Mouse (Mus musculus): Measurements from ENCODE around the gene Cxcr5. TPM values are rescaled to one million over a fixed set of nuclear protein-coding genes. Genes with fewer than 3 reads are reported as not detected.

Gene Cxcr5
- polyA plus RNA-seq, 1 experiment from 2014 or later: 0.48 TPM

GRCm38 (mm10) chr9:44602766-44603165 is 41.1 kb upstream of the Cxcr5 start:
- Histone ChIP-seq H3K4me2 (replicated peaks; ENCODE audit: low read depth, low read length) (peak overlapping the region; percentile 56), H3K27ac (ENCODE audit: low read depth, low read length) (no peak overlapping the region), H3K4me1 (replicated peaks; ENCODE audit: control insufficient read depth, insufficient read depth, low read length) (peaks cover 10% of the 10 kb centered on the region), H3K4me3 (ENCODE audit: low read depth, low read length) (peak overlapping the region; percentile 99), H3K36me3 (ENCODE audit: control insufficient read depth, insufficient read depth, low read length) (no peaks in the 10 kb centered on the region), H3K9me3 (ENCODE audit: control insufficient read depth, low read length) (no peaks in the 10 kb centered on the region), H3K27me3 (ENCODE audit: control insufficient read depth, insufficient read depth, low read length) (no peaks in the 10 kb centered on the region), H3K9ac (ENCODE audit: low read depth, low read length) (no peak overlapping the region)
- ATAC-seq (ENCODE audit: low FRiP score): no peak
- 67% methylated on average over 6 of the region's 6 CpGs for WGBS
- no peak for DNase-seq (ENCODE audit: low spot score)

GRCm38 (mm10) chr9:44600801-44601200 is 39.1 kb upstream of the Cxcr5 start:
- WGBS: 82% methylated on average over 6 of the region's 6 CpGs
- ATAC-seq (ENCODE audit: low FRiP score): no peak

DNA sequence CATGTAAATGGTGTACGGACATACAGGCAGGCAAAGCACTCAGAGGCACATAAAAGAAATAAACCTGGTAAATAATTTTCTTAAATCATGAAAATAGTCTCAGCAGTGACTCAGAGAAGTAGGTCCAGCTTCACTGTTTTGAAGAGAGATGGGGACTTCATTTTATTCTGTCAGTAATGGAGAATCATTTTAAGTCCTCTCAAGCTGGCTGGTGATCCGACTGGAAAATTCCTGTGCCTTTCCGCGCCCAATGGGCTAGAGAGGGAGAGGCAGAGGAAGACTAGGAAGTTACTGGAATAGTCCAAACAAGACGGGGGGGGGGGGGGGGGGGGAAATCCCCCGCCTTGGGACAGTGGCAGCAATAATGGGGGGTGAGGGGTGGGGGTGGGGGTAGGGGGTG is 37.9 kb upstream of the Cxcr5 start:
- H3K9me3 ChIP-seq (ENCODE audit: control insufficient read depth, low read length): no peaks in the 10 kb centered on the region
- H3K27me3 ChIP-seq (ENCODE audit: control insufficient read depth, insufficient read depth, low read length): no peaks in the 10 kb centered on the region
- ATAC-seq (ENCODE audit: low FRiP score): no peak
- WGBS: 30% methylated on average over 4 of the region's 6 CpGs
- peaks cover 10% of the 10 kb centered on the region for H3K4me1 ChIP-seq (replicated peaks; ENCODE audit: control insufficient read depth, insufficient read depth, low read length)
- no peaks in the 10 kb centered on the region for H3K36me3 ChIP-seq (ENCODE audit: control insufficient read depth, insufficient read depth, low read length)
- H3K4me3 ChIP-seq (ENCODE audit: low read depth, low read length): no peak overlapping the region
- DNase-seq (ENCODE audit: low spot score): no peak
- no peak overlapping the region for H3K27ac ChIP-seq (ENCODE audit: low read depth, low read length)
- no peak overlapping the region for H3K9ac ChIP-seq (ENCODE audit: low read depth, low read length)
- H3K4me2 ChIP-seq (replicated peaks; ENCODE audit: low read depth, low read length): no peak overlapping the region; the same call in 1 of the 2 replicates

More at GRCm38 (mm10) chr9:44600801-44601200, 39.1 kb upstream of the Cxcr5 start:
- H3K27ac ChIP-seq (ENCODE audit: low read depth, low read length): no peak overlapping the region
- no peaks in the 10 kb centered on the region for H3K9me3 ChIP-seq (ENCODE audit: control insufficient read depth, low read length)
- no peaks in the 10 kb centered on the region for H3K27me3 ChIP-seq (ENCODE audit: control insufficient read depth, insufficient read depth, low read length)
- no peak overlapping the region for H3K4me3 ChIP-seq (ENCODE audit: low read depth, low read length)
- H3K4me2 ChIP-seq (replicated peaks; ENCODE audit: low read depth, low read length): no peak overlapping the region
- no peak for DNase-seq (ENCODE audit: low spot score)
- no peak overlapping the region for H3K9ac ChIP-seq (ENCODE audit: low read depth, low read length)
- H3K4me1 ChIP-seq (replicated peaks; ENCODE audit: control insufficient read depth, insufficient read depth, low read length): peaks cover 10% of the 10 kb centered on the region
- no peaks in the 10 kb centered on the region for H3K36me3 ChIP-seq (ENCODE audit: control insufficient read depth, insufficient read depth, low read length)

GRCm38 (mm10) chr9:44598899-44599495 is 37.3 kb upstream of the Cxcr5 start:
- H3K27ac ChIP-seq (ENCODE audit: low read depth, low read length): peak overlapping the region; percentile 42; the same call in 1 of the 2 replicates
- DNase-seq (ENCODE audit: low spot score) (peak; percentile 71), ATAC-seq (ENCODE audit: low FRiP score) (peak; percentile 45; the same call in 1 of the 2 replicates)
- H3K4me1 ChIP-seq (replicated peaks; ENCODE audit: control insufficient read depth, insufficient read depth, low read length): peaks cover 10% of the 10 kb centered on the region
- H3K4me2 ChIP-seq (replicated peaks; ENCODE audit: low read depth, low read length): peak overlapping the region; percentile 34
- no peaks in the 10 kb centered on the region for H3K9me3 ChIP-seq (ENCODE audit: control insufficient read depth, low read length)
- no peaks in the 10 kb centered on the region for H3K36me3 ChIP-seq (ENCODE audit: control insufficient read depth, insufficient read depth, low read length)
- H3K9ac ChIP-seq (ENCODE audit: low read depth, low read length): peak overlapping the region; percentile 37; the same call in 1 of the 2 replicates
- peak overlapping the region; percentile 0; the same call in 1 of the 2 replicates for H3K4me3 ChIP-seq (ENCODE audit: low read depth, low read length)
- WGBS: 4% methylated on average over 18 of the region's 18 CpGs
- no peaks in the 10 kb centered on the region for H3K27me3 ChIP-seq (ENCODE audit: control insufficient read depth, insufficient read depth, low read length)

DNA sequence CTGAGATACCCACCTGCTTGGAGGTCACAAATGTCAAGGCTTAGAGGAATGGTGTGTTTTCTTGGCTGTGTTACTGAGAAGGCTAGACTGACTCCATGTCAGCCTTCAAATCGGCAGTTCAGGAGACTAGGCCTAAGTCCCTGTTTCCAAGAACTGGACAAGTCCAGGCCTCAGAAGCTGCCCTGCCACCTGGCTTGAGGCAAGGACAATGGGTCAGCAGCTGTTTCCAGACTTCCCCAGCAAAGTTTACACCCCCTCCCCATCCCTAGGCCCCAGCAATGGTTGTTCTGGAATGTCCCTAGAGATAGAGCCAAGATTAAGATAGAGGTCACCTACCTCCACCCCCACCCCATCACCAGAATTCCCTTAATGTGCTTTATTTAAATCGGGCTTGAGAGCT is 36.1 kb upstream of the Cxcr5 start:
- Histone ChIP-seq H3K36me3 (ENCODE audit: control insufficient read depth, insufficient read depth, low read length) (no peaks in the 10 kb centered on the region), H3K4me1 (replicated peaks; ENCODE audit: control insufficient read depth, insufficient read depth, low read length) (peaks cover 7% of the 10 kb centered on the region; the same call in 1 of the 2 replicates), H3K9ac (ENCODE audit: low read depth, low read length) (no peak overlapping the region), H3K27me3 (ENCODE audit: control insufficient read depth, insufficient read depth, low read length) (no peaks in the 10 kb centered on the region), H3K9me3 (ENCODE audit: control insufficient read depth, low read length) (no peaks in the 10 kb centered on the region), H3K4me3 (ENCODE audit: low read depth, low read length) (no peak overlapping the region), H3K27ac (ENCODE audit: low read depth, low read length) (no peak overlapping the region), H3K4me2 (replicated peaks; ENCODE audit: low read depth, low read length) (no peak overlapping the region)
- WGBS: 89% methylated on average over 2 of the region's 2 CpGs
- DNase-seq (ENCODE audit: low spot score): no peak
- ATAC-seq (ENCODE audit: low FRiP score): no peak

DNA sequence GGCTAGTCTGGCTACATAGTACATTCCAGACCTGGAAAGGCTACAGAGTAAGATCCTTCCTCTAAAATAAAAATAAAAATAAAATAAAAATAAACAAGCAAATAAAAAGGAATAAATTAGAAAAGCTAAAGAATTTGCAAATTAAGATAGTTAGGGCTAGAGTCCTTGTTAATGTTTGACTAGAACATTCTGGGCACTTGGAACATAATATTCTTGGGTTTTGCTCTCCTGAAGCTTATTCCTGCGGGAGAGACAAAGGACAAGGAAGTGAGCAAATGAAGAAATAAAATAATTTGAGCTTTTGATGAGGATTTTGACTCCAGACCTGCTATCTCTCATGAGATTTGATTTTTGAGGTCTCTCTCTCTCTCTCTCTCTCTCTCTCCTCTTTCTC is 33.9 kb upstream of the Cxcr5 start:
- Histone ChIP-seq H3K9me3 (ENCODE audit: control insufficient read depth, low read length) (no peaks in the 10 kb centered on the region), H3K4me3 (ENCODE audit: low read depth, low read length) (no peak overlapping the region), H3K27ac (ENCODE audit: low read depth, low read length) (no peak overlapping the region), H3K9ac (ENCODE audit: low read depth, low read length) (no peak overlapping the region), H3K27me3 (ENCODE audit: control insufficient read depth, insufficient read depth, low read length) (no peaks in the 10 kb centered on the region), H3K4me1 (replicated peaks; ENCODE audit: control insufficient read depth, insufficient read depth, low read length) (peaks cover 6% of the 10 kb centered on the region; the same call in 1 of the 2 replicates), H3K4me2 (replicated peaks; ENCODE audit: low read depth, low read length) (no peak overlapping the region), H3K36me3 (ENCODE audit: control insufficient read depth, insufficient read depth, low read length) (no peaks in the 10 kb centered on the region)
- 82% methylated on average over 1 of the region's 1 CpGs for WGBS
- ATAC-seq (ENCODE audit: low FRiP score): no peak
- DNase-seq (ENCODE audit: low spot score): no peak

- Histone ChIP-seq H3K4me3 (ENCODE audit: low read depth, low read length) (no peak overlapping the region), H3K9ac (ENCODE audit: low read depth, low read length) (no peak overlapping the region), H3K27me3 (ENCODE audit: control insufficient read depth, insufficient read depth, low read length) (no peaks in the 10 kb centered on the region), H3K27ac (ENCODE audit: low read depth, low read length) (no peak overlapping the region), H3K4me1 (replicated peaks; ENCODE audit: control insufficient read depth, insufficient read depth, low read length) (peaks cover 6% of the 10 kb centered on the region; the same call in 1 of the 2 replicates), H3K36me3 (ENCODE audit: control insufficient read depth, insufficient read depth, low read length) (no peaks in the 10 kb centered on the region), H3K4me2 (replicated peaks; ENCODE audit: low read depth, low read length) (no peak overlapping the region), H3K9me3 (ENCODE audit: control insufficient read depth, low read length) (no peaks in the 10 kb centered on the region)
- WGBS: 82% methylated on average over 9 of the region's 9 CpGs
- ATAC-seq (ENCODE audit: low FRiP score) (no peak), DNase-seq (ENCODE audit: low spot score) (no peak)
These were observed 33.3 kb upstream of the Cxcr5 start for GRCm38 (mm10) chr9:44594901-44595536.

GRCm38 (mm10) chr9:44593886-44594285 is 32.2 kb upstream of the Cxcr5 start:
- Histone ChIP-seq H3K9ac (ENCODE audit: low read depth, low read length) (no peak overlapping the region), H3K4me2 (replicated peaks; ENCODE audit: low read depth, low read length) (no peak overlapping the region), H3K27me3 (ENCODE audit: control insufficient read depth, insufficient read depth, low read length) (no peaks in the 10 kb centered on the region), H3K4me3 (ENCODE audit: low read depth, low read length) (no peak overlapping the region), H3K4me1 (replicated peaks; ENCODE audit: control insufficient read depth, insufficient read depth, low read length) (peaks cover 2% of the 10 kb centered on the region; the same call in 1 of the 2 replicates), H3K9me3 (ENCODE audit: control insufficient read depth, low read length) (no peaks in the 10 kb centered on the region), H3K36me3 (ENCODE audit: control insufficient read depth, insufficient read depth, low read length) (no peaks in the 10 kb centered on the region), H3K27ac (ENCODE audit: low read depth, low read length) (no peak overlapping the region)
- ATAC-seq (ENCODE audit: low FRiP score) (no peak), DNase-seq (ENCODE audit: low spot score) (no peak)
- WGBS: 88% methylated on average over 4 of the region's 4 CpGs

GRCm38 (mm10) chr9:44593221-44593620 is 31.5 kb upstream of the Cxcr5 start:
- WGBS: 86% methylated on average over 4 of the region's 4 CpGs
- no peak overlapping the region for H3K4me3 ChIP-seq (ENCODE audit: low read depth, low read length)
- no peaks in the 10 kb centered on the region for H3K36me3 ChIP-seq (ENCODE audit: control insufficient read depth, insufficient read depth, low read length)
- no peak overlapping the region for H3K9ac ChIP-seq (ENCODE audit: low read depth, low read length)
- ATAC-seq (ENCODE audit: low FRiP score): no peak
- no peaks in the 10 kb centered on the region for H3K4me1 ChIP-seq (replicated peaks; ENCODE audit: control insufficient read depth, insufficient read depth, low read length)
- DNase-seq (ENCODE audit: low spot score): no peak
- no peak overlapping the region for H3K4me2 ChIP-seq (replicated peaks; ENCODE audit: low read depth, low read length)
- H3K27me3 ChIP-seq (ENCODE audit: control insufficient read depth, insufficient read depth, low read length): no peaks in the 10 kb centered on the region
- no peaks in the 10 kb centered on the region for H3K9me3 ChIP-seq (ENCODE audit: control insufficient read depth, low read length)
- no peak overlapping the region for H3K27ac ChIP-seq (ENCODE audit: low read depth, low read length)

Measured in hindbrain, embryonic 11.5 days (tissue).